Mouse (Mus musculus): Measurements from ENCODE around the gene Kcnh1.

- TF ChIP-seq USF1 (IDR thresholded peaks at IDR 0.05; ENCODE audit: low read depth), result no peak
- TF ChIP-seq POLR2A (IDR thresholded peaks at IDR 0.05; ENCODE audit: insufficient read length, low read depth), result no peak
- no peak for TF ChIP-seq MYOD1 (IDR thresholded peaks at IDR 0.05; ENCODE audit: control insufficient read depth in 1 of 3, insufficient read length in 2 of 3, low read depth in 2 of 3)
- no peak for TF ChIP-seq MAX (IDR thresholded peaks at IDR 0.05; ENCODE audit: low read depth)
- no peak for TF ChIP-seq MYOG (IDR thresholded peaks at IDR 0.05; ENCODE audit: control insufficient read depth in 1 of 3, insufficient read depth in 1 of 3, insufficient read length in 2 of 3, low read depth in 2 of 3)
Observed at GRCm38 (mm10) chr1:192502835-192503234, 312.3 kb downstream of the Kcnh1 start.
